15 mouse cellular contexts compared by ENCODE assay signal in genomic region chr3:149329615-149330014, GRCm38 (mm10).
"Had no signal": no experiment of that assay in that cellular context is flagged by ENCODE, and none has a peak within 500 bp of the region (broad histone marks: within the 10 kb centered on the region; RNA-seq: fewer than 3 reads in every experiment).

No protein-coding gene starts in this region.

- H3K9me3 ChIP-seq: kidney, embryonic 15.5 days; limb, embryonic 10.5 days; liver, embryonic 15.5 days; midbrain, embryonic 13.5 days; neural tube, embryonic 15.5 days had no signal

- ATAC-seq: lung, postnatal 0 days; midbrain, embryonic 13.5 days had no signal

- DNase-seq: kidney, adult 2 months; kidney, postnatal 14 days; lung, adult 2 months; lung, postnatal 36 days; right cerebral cortex, adult 18-20 months had no signal

- H3K9ac ChIP-seq: kidney, embryonic 15.5 days; liver, embryonic 15.5 days; midbrain, embryonic 13.5 days; neural tube, embryonic 15.5 days had no signal

- H3K4me3 ChIP-seq: kidney, embryonic 15.5 days; left cerebral cortex, adult 2 months; limb, embryonic 10.5 days; liver, embryonic 15.5 days; megakaryocyte, embryonic 14.5 days; midbrain, embryonic 13.5 days; myocyte; neural tube, embryonic 15.5 days had no signal

- H3K27ac ChIP-seq: kidney, embryonic 15.5 days; left cerebral cortex, adult 2 months; limb, embryonic 10.5 days; liver, embryonic 15.5 days; midbrain, embryonic 13.5 days; neural tube, embryonic 15.5 days had no signal

- H3K4me1 ChIP-seq: liver, embryonic 15.5 days; megakaryocyte, embryonic 14.5 days; neural tube, embryonic 15.5 days had no signal

- H3K4me2 ChIP-seq: kidney, embryonic 15.5 days; liver, embryonic 11.5 days; liver, embryonic 15.5 days; midbrain, embryonic 13.5 days; neural tube, embryonic 15.5 days had no signal

- H3K36me3 ChIP-seq: kidney, embryonic 15.5 days; limb, embryonic 10.5 days; liver, embryonic 15.5 days; midbrain, embryonic 13.5 days; neural tube, embryonic 15.5 days had no signal

- H3K27me3 ChIP-seq: kidney, embryonic 15.5 days; liver, embryonic 15.5 days; neural tube, embryonic 15.5 days had no signal
